Mouse (Mus musculus) c-Kit-positive CD71-positive TER-119-positive erythroid progenitor cells, embryonic 14.5 days (primary cell): ENCODE data around the gene Fancd2os.
A peak's percentile ranks its signal among the peaks of the same experiment; 100 is the strongest.

ENCODE experiments used
- DNase-seq: peaks from one replicate; pipeline ENCODE4 v3.0.0-alpha.2; 2013; ENCODE audit warnings: low spot score

The Fancd2os gene

GRCm38 (mm10) chr6:113604432-113605223 lies 4.1 kb upstream of the Fancd2os start, which contains the start of gene Brk1:
Gene Brk1 (plus strand): TSS chr6:113604772.
- peak; percentile 81 for DNase-seq

GRCm38 (mm10) chr6:113603993-113604392 lies 3.5 kb upstream of the Fancd2os start:
- no peak for DNase-seq

- peak; percentile 18 for DNase-seq
Measured at GRCm38 (mm10) chr6:113602821-113603220, 2.3 kb upstream of the Fancd2os start.

- DNase-seq = no peak
Measured at GRCm38 (mm10) chr6:113599833-113600232, 682 bp downstream of the Fancd2os start.

- no peak for DNase-seq
Measured at GRCm38 (mm10) chr6:113597945-113598344, 2.6 kb downstream of the Fancd2os start.

GRCm38 (mm10) chr6:113592637-113593036 lies 7.9 kb downstream of the Fancd2os start:
- DNase-seq = no peak

- no peak for DNase-seq
Measured at GRCm38 (mm10) chr6:113586466-113587183, 13.9 kb downstream of the Fancd2os start.

GRCm38 (mm10) chr6:113585065-113585464 lies 15.4 kb downstream of the Fancd2os start:
- DNase-seq = no peak

- no peak for DNase-seq
Measured at GRCm38 (mm10) chr6:113583023-113583422, 17.5 kb downstream of the Fancd2os start.

GRCm38 (mm10) chr6:113579306-113579705 lies 21.2 kb downstream of the Fancd2os start:
- DNase-seq = no peak

- no peak for DNase-seq
Measured at GRCm38 (mm10) chr6:113576044-113576443, 24.5 kb downstream of the Fancd2os start.

GRCm38 (mm10) chr6:113564557-113564956 lies 36.0 kb downstream of the Fancd2os start:
- DNase-seq = no peak

- no peak for DNase-seq
Measured at GRCm38 (mm10) chr6:113559736-113560135, 40.8 kb downstream of the Fancd2os start.
